Mouse (Mus musculus) thymus, adult 2 months (tissue): ENCODE measurements around the gene Mavs. TPM values are rescaled to one million over a fixed set of nuclear protein-coding genes. Genes with fewer than 3 reads are reported as not detected.

ENCODE experiments used
- DNase-seq: peaks from one replicate; pipeline ENCODE4 v3.0.0; 2021
- H3K27ac ChIP-seq: fragments of 200-500 bp; 2 replicates; pipeline ENCODE4 v1.5.1; 2012; ENCODE audit warnings: low read length, control low read depth; ENCODE audit not compliant: control insufficient read depth, insufficient read depth
- H3K27me3 ChIP-seq: fragments of 200-500 bp; 2 replicates; pipeline ENCODE4 v1.6.1; 2012; ENCODE audit warnings: mild to moderate bottlenecking, low read length, moderate library complexity, mixed read lengths; ENCODE audit not compliant: control insufficient read depth, insufficient read depth
- H3K36me3 ChIP-seq: fragments of 200-500 bp; 2 replicates; pipeline ENCODE4 v1.6.1; 2012; ENCODE audit warnings: mild to moderate bottlenecking, low read length, moderate library complexity; ENCODE audit not compliant: control insufficient read depth, insufficient read depth
- H3K4me1 ChIP-seq: fragments of 200-500 bp; replicated peaks from 2 replicates; pipeline ENCODE4 v1.6.1; 2012; ENCODE audit warnings: low read length; ENCODE audit not compliant: control insufficient read depth, insufficient read depth
- H3K4me3 ChIP-seq: fragments of 200-500 bp; 2 replicates; pipeline ENCODE4 v1.5.1; 2012; ENCODE audit warnings: mild to moderate bottlenecking, low read length, control low read depth, moderate library complexity; ENCODE audit not compliant: control insufficient read depth, insufficient read depth
- CTCF ChIP-seq: fragments of 200-500 bp; IDR thresholded peaks from 2 replicates; pipeline ENCODE4 v1.5.1; 2012; ENCODE audit warnings: mild to moderate bottlenecking, control low read depth, low read length, moderate library complexity, borderline replicate concordance; ENCODE audit not compliant: control insufficient read depth, poor library complexity, insufficient read depth; ENCODE audit errors: extremely low read depth
- POLR2A ChIP-seq: fragments of 200-500 bp; IDR thresholded peaks from 2 replicates; pipeline ENCODE4 v1.6.1; 2012; ENCODE audit warnings: mild to moderate bottlenecking, low read length, control low read depth, moderate library complexity; ENCODE audit not compliant: control insufficient read depth, poor library complexity, insufficient read depth; ENCODE audit errors: extremely low read depth
- WGBS: fragments of 180-500 bp; shearing (Covaris S2); methylation state at CpG from one replicate; pipeline ENCODE4 v1.1.7; 2018; 5-methylcytosine and 5-hydroxymethylcytosine counted together
- polyA plus RNA-seq: library from polyadenylated mRNA; depleted of rRNA; stranded (reverse); fragments of >200 nt; gene quantifications from 2 replicates; pipeline ENCODE4 v1.2.3, GENCODE M21; 2012

Mavs gene
- polyA plus RNA-seq, 1 experiment, result 59.8 TPM

DNA sequence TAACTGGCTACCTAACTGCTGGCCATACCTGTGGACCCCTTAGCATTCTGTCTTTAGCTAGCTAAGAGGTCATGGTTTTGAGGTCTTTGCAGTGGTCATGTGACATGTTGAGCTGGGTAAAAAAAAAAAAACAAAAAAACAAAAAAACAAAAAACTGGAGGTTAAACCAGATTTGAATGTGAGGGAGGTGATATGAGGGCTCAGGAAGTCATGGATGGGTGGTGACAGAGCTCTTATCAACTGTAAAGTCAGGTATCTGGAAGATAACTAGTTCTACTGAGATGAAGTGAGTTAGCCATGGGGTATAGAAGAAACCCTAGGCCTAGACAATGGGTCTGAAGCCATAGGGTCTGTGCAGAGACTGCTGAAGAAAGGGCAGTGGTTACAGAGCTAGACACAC, 8.3 kb downstream of the Mavs start:
- H3K36me3 ChIP-seq, result peaks cover 45% of the 10 kb centered on the region
- TF ChIP-seq CTCF, result no peak
- no peak for TF ChIP-seq POLR2A
- DNase-seq, result no peak
- no peak overlapping the region for H3K27ac ChIP-seq
- no peaks in the 10 kb centered on the region for H3K27me3 ChIP-seq
- H3K4me3 ChIP-seq, result no peak overlapping the region
- no peaks in the 10 kb centered on the region; the same call in 1 of the 2 replicates for H3K4me1 ChIP-seq

- no peak overlapping the region for H3K4me3 ChIP-seq
- TF ChIP-seq CTCF (no peak), POLR2A (no peak)
- DNase-seq, result no peak
- no peaks in the 10 kb centered on the region; the same call in 1 of the 2 replicates for H3K4me1 ChIP-seq
- H3K27me3 ChIP-seq, result no peaks in the 10 kb centered on the region
- H3K27ac ChIP-seq, result no peak overlapping the region
- peaks cover 45% of the 10 kb centered on the region for H3K36me3 ChIP-seq
- 94% methylated on average over 7 of the region's 7 CpGs for WGBS
These were observed 9.1 kb downstream of the Mavs start for GRCm38 (mm10) chr2:131242929-131243328.

DNA sequence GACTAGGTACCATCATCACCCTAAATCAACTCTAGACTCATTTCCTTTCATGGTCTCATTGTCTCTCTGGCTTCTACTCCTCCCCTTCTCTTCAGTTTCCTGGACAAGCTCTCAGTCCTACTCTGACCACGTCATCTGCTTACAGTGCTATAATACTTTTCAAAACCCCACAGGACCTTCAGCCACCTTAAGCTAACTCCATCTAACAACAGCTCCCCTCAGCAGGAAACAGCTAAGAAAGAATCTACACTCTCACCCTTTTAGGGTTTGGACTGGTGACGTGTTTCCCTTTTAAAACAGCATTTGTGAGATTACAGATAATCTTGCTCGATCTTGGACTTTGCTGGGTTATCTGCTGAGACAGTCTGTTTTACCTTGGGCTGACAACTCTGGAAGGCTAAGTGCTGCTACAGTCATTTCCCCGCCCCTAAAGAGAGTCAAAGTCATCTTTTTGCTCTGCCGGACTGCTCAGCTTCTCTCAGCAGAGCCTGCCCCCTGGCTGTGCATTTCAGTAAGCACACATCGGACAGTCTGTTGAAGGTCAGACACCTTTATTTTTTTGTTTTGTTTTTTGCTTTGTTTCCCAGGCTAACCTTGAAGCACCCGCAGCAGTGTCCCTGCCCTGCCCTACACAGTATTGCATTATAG, 19.9 kb downstream of the Mavs start:
- H3K4me3 ChIP-seq, result no peak overlapping the region
- peak; percentile 57 for DNase-seq
- TF ChIP-seq POLR2A (no peak), CTCF (peak; percentile 30; the same call in 1 of the 2 replicates)
- H3K4me1 ChIP-seq, result no peaks in the 10 kb centered on the region
- H3K36me3 ChIP-seq, result no peaks in the 10 kb centered on the region
- 7% methylated on average over 7 of the region's 7 CpGs for WGBS
- H3K27ac ChIP-seq, result no peak overlapping the region
- H3K27me3 ChIP-seq, result no peaks in the 10 kb centered on the region

DNA sequence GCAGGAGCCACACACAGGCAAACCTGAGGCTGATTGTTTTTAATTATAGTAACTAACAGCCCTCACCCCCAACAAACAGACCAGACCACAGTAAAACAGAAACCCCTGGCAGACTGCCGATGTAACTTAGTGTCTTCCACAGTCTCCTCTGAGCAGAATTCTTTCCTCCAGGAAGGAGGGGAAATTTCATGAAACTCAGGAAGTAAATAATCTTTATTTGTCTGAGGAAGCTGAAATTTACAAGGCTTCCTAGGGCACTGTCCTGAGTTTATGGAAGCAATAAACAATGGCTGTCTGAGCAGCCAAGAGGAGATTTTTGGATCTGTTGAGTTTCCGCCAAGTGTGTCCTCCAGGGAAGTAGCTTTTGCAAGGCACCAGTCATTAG, 20.5 kb downstream of the Mavs start:
- TF ChIP-seq CTCF (no peak), POLR2A (no peak)
- H3K4me1 ChIP-seq, result no peaks in the 10 kb centered on the region
- no peaks in the 10 kb centered on the region for H3K27me3 ChIP-seq
- H3K36me3 ChIP-seq, result no peaks in the 10 kb centered on the region
- 56% methylated on average over 2 of the region's 2 CpGs for WGBS
- H3K27ac ChIP-seq, result no peak overlapping the region
- DNase-seq, result no peak
- no peak overlapping the region for H3K4me3 ChIP-seq

DNA sequence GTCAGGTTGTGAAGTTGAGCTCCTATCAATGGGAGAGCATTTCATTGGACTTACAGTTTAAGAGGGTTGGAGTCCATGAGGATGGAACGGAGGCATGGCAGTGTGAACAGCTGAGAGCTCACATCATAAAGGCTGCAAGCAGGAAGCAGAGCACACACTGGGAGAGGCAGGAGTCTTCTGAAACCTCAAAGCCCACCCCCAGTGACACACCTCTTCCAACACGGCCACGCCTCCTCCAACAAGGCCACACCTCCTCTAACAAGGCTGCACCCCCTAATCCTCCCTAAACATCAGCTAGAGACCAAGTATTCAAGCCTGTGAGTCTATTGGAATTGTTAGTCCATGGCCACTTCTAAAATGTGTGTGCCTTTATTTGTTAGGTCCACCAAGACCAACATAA, 21.9 kb downstream of the Mavs start:
- no peaks in the 10 kb centered on the region for H3K27me3 ChIP-seq
- H3K27ac ChIP-seq, result no peak overlapping the region
- H3K4me3 ChIP-seq, result no peak overlapping the region
- DNase-seq, result peak; percentile 24
- TF ChIP-seq POLR2A, result no peak
- TF ChIP-seq CTCF, result no peak
- H3K4me1 ChIP-seq, result no peaks in the 10 kb centered on the region
- 73% methylated on average over 3 of the region's 3 CpGs for WGBS
- no peaks in the 10 kb centered on the region for H3K36me3 ChIP-seq

DNA sequence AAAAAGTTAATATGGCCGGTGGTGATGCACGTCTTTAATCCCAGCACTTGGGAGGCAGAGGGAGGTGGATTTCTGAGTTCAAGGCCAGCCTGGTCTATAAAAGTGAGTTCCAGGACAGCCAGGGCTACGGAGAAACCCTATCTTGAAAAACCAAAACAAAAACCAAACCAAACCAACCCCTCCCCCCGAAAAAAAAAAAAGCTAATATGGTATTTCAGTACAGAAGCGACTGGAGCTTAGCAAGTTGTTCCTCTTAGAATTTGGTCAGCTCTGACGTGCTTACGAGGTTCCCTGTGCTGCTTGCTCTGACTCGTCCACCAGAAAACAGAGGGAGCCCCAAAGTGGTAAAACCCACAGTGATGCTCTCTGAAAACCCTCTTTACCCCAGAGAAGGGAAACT, 24.8 kb downstream of the Mavs start:
- DNase-seq, result no peak
- H3K27ac ChIP-seq, result no peak overlapping the region
- 73% methylated on average over 8 of the region's 8 CpGs for WGBS
- no peaks in the 10 kb centered on the region for H3K36me3 ChIP-seq
- H3K4me1 ChIP-seq, result 0 out of 2 replicates have a peak, but pooled peaks cover 2% of the 10 kb centered on the region
- TF ChIP-seq POLR2A, result no peak
- no peak for TF ChIP-seq CTCF
- H3K27me3 ChIP-seq, result no peaks in the 10 kb centered on the region
- no peak overlapping the region for H3K4me3 ChIP-seq
